Mouse (Mus musculus) cerebellum, adult 2 months (tissue): ENCODE data around the gene Lims1.

ENCODE experiments used
- CTCF ChIP-seq: fragments of 200-500 bp; IDR thresholded peaks from 2 replicates; pipeline ENCODE4 v1.5.1; 2011; ENCODE audit warnings: low read depth, mild to moderate bottlenecking, control low read depth, low read length, moderate library complexity, borderline replicate concordance; ENCODE audit not compliant: insufficient read depth
- POLR2A ChIP-seq: fragments of 200-500 bp; IDR thresholded peaks from 2 replicates; pipeline ENCODE4 v1.6.1; 2011; ENCODE audit warnings: low read length, control low read depth, borderline replicate concordance; ENCODE audit not compliant: insufficient read depth

DNA sequence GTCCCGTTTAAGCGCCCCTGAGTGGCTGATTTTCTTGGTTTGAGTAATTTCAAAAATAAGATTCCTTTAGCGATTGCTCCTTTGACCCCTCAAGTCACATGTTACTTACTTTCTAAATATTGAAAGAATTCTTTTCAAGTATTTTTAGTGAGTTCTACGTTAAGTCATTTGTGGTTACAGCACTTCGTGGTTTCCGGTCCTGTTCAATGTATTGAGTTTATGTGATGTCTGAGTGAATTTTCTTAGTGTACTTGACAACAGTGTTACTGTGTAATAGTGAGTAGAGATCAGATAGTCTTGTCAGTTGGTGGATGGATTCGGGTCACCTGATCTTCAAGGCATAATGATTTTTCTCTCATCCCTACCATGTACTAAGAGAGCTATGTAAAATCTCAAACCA lies 41.0 kb upstream of the Lims1 start:
- TF ChIP-seq POLR2A (no peak), CTCF (no peak)
